Mouse (Mus musculus) midbrain, embryonic 15.5 days (tissue): ENCODE data around the gene Pappa. TPM values are rescaled to one million over a fixed set of nuclear protein-coding genes. Genes with fewer than 3 reads are reported as not detected.

ENCODE experiments used
- ATAC-seq: fragments of 200-750 bp; cut with Nextera tagmentation; replicated peaks from 2 replicates; pipeline ENCODE4 v1.8.0; 2017; ENCODE audit warnings: moderate TSS enrichment
- H3K27ac ChIP-seq: fragments of 300-500 bp; sonication (generic); 2 replicates; pipeline ENCODE4 v1.5.1; 2015; ENCODE audit warnings: mild to moderate bottlenecking, inconsistent platforms
- H3K27me3 ChIP-seq: fragments of 300-500 bp; sonication (generic); replicated peaks from 2 replicates; pipeline ENCODE4 v1.6.1; 2015; ENCODE audit warnings: inconsistent platforms
- H3K36me3 ChIP-seq: fragments of 300-500 bp; sonication (generic); replicated peaks from 2 replicates; pipeline ENCODE4 v1.6.1; 2015; ENCODE audit warnings: inconsistent platforms
- H3K4me1 ChIP-seq: fragments of 300-500 bp; sonication (generic); 2 replicates; pipeline ENCODE4 v1.6.1; 2015; ENCODE audit warnings: inconsistent platforms
- H3K4me2 ChIP-seq: fragments of 300-500 bp; sonication (generic); 2 replicates; pipeline ENCODE4 v1.6.1; 2015; ENCODE audit warnings: inconsistent platforms, mild to moderate bottlenecking, moderate library complexity
- H3K4me3 ChIP-seq: fragments of 300-500 bp; sonication (generic); 2 replicates; pipeline ENCODE4 v1.5.1; 2015; ENCODE audit warnings: mild to moderate bottlenecking, inconsistent platforms
- H3K9ac ChIP-seq: fragments of 300-500 bp; sonication (generic); 2 replicates; pipeline ENCODE4 v1.6.1; 2015; ENCODE audit warnings: mild to moderate bottlenecking, inconsistent platforms
- H3K9me3 ChIP-seq: fragments of 300-500 bp; sonication (generic); 2 replicates; pipeline ENCODE4 v1.6.1; 2016; ENCODE audit warnings: inconsistent platforms
- WGBS: fragments of 180-500 bp; shearing (Covaris S2); methylation state at CpG from one replicate; pipeline ENCODE4 v1.1.7; 2015; ENCODE audit warnings: mixed read lengths; 5-methylcytosine and 5-hydroxymethylcytosine counted together
- polyA plus RNA-seq: library from polyadenylated mRNA; unstranded; fragments of >200 nt; fragmentation: Nextera tagmentation; extraction: Ambion mirVana; gene quantifications from 2 replicates; pipeline ENCODE4 v1.2.1, GENCODE M21; 2015

The Pappa gene
- polyA plus RNA-seq, 1 experiment from 2014 or later: 0.92 TPM

GRCm38 (mm10) chr4:65132657-65133056 is 8.7 kb downstream of the Pappa start:
- Histone ChIP-seq H3K27ac (no peak overlapping the region), H3K4me3 (no peak overlapping the region), H3K36me3 (no peaks in the 10 kb centered on the region), H3K4me1 (no peaks in the 10 kb centered on the region), H3K4me2 (no peak overlapping the region), H3K9ac (no peak overlapping the region), H3K27me3 (no peaks in the 10 kb centered on the region), H3K9me3 (no peaks in the 10 kb centered on the region)
- ATAC-seq: no peak
- WGBS: 90% methylated on average over 3 of the region's 3 CpGs

DNA sequence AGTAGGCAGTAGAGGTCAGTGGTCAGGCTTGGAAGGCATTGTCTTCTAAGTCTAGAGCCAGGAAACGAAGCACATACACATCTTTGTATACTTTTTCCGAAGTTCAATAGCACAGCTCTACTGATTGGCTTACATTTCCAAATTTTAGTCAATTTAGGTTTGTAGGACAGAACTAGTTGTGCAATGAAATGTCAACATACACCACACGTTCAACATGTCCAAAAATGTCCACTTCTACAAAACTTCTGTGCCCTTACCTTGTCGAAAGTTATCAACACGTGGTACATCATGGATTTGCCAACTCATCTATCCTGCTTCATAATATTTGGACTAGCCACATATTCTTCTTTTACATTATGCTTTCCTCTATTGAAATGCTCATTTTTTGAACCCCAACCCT is 10.4 kb downstream of the Pappa start:
- WGBS: 91% methylated on average over 5 of the region's 5 CpGs

GRCm38 (mm10) chr4:65135109-65135508 is 11.1 kb downstream of the Pappa start:
- Histone ChIP-seq H3K4me1 (no peaks in the 10 kb centered on the region), H3K36me3 (no peaks in the 10 kb centered on the region), H3K9me3 (no peaks in the 10 kb centered on the region), H3K4me3 (no peak overlapping the region), H3K4me2 (no peak overlapping the region), H3K27me3 (no peaks in the 10 kb centered on the region), H3K27ac (no peak overlapping the region), H3K9ac (no peak overlapping the region)
- no peak for ATAC-seq
- 70% methylated on average over 5 of the region's 5 CpGs for WGBS

More for the DNA sequence above, 10.4 kb downstream of the Pappa start:
- no peaks in the 10 kb centered on the region for H3K4me1 ChIP-seq
- no peak for ATAC-seq
- no peaks in the 10 kb centered on the region for H3K9me3 ChIP-seq
- H3K4me3 ChIP-seq: no peak overlapping the region
- no peak overlapping the region for H3K9ac ChIP-seq
- H3K36me3 ChIP-seq: no peaks in the 10 kb centered on the region
- H3K27ac ChIP-seq: no peak overlapping the region
- no peaks in the 10 kb centered on the region for H3K27me3 ChIP-seq
- no peak overlapping the region for H3K4me2 ChIP-seq

GRCm38 (mm10) chr4:65136541-65136940 is 12.6 kb downstream of the Pappa start:
- no peak overlapping the region for H3K27ac ChIP-seq
- no peaks in the 10 kb centered on the region for H3K9me3 ChIP-seq
- no peak overlapping the region for H3K4me2 ChIP-seq
- no peaks in the 10 kb centered on the region for H3K4me1 ChIP-seq
- H3K27me3 ChIP-seq: no peaks in the 10 kb centered on the region
- no peaks in the 10 kb centered on the region for H3K36me3 ChIP-seq
- no peak overlapping the region for H3K9ac ChIP-seq
- WGBS: 89% methylated on average over 3 of the region's 3 CpGs
- ATAC-seq: no peak
- H3K4me3 ChIP-seq: no peak overlapping the region

- H3K4me2 ChIP-seq: no peak overlapping the region
- ATAC-seq: no peak
- no peaks in the 10 kb centered on the region for H3K4me1 ChIP-seq
- no peak overlapping the region for H3K27ac ChIP-seq
- no peaks in the 10 kb centered on the region for H3K36me3 ChIP-seq
- no peak overlapping the region for H3K9ac ChIP-seq
- no peak overlapping the region for H3K4me3 ChIP-seq
- H3K27me3 ChIP-seq: no peaks in the 10 kb centered on the region
- WGBS: 94% methylated on average over 1 of the region's 1 CpGs
- no peaks in the 10 kb centered on the region for H3K9me3 ChIP-seq
These were observed 23.0 kb downstream of the Pappa start for GRCm38 (mm10) chr4:65146936-65147335.

DNA sequence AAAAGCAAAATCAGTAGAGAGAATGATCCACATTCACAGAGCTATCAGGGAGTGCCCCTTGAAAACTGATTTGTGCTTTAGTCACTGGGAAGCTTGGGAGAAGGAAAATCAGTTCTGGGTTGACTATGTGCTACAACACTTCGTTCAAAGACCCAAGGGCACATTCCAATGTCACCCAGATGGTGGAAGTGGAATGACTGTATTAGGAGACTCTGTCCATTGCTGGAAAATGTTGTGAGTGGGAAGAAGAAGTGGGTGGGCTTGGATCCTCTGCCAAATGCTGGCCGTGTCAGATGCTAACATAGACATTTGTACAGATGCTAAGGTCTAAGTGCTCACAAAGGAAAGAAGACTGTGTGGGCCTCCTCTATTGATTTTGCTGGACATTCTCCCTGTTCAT is 29.6 kb downstream of the Pappa start:
- no peak overlapping the region for H3K4me2 ChIP-seq
- no peaks in the 10 kb centered on the region for H3K4me1 ChIP-seq
- H3K9ac ChIP-seq: no peak overlapping the region
- 83% methylated on average over 2 of the region's 2 CpGs for WGBS
- no peaks in the 10 kb centered on the region for H3K9me3 ChIP-seq
- H3K27me3 ChIP-seq: no peaks in the 10 kb centered on the region
- H3K36me3 ChIP-seq: no peaks in the 10 kb centered on the region
- no peak overlapping the region for H3K27ac ChIP-seq
- no peak overlapping the region for H3K4me3 ChIP-seq
- ATAC-seq: no peak

DNA sequence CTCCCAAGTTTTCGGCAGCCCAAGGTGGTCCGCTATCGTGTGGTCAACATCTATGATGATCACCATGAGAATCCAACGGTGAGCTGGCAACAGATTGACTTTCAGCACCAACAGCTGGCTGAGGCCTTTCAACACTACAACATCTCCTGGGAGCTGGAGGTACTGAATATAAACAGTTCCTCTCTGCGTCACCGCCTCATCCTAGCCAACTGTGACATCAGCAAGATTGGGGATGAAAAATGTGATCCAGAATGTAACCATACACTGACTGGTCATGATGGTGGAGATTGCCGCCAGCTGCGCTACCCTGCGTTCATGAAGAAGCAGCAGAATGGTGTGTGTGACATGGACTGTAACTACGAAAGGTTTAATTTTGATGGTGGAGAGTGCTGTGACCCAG is 32.3 kb downstream of the Pappa start:
- H3K9me3 ChIP-seq: no peaks in the 10 kb centered on the region
- no peak overlapping the region for H3K4me2 ChIP-seq
- WGBS: 95% methylated on average over 10 of the region's 10 CpGs
- H3K4me3 ChIP-seq: no peak overlapping the region
- no peak for ATAC-seq
- H3K27ac ChIP-seq: no peak overlapping the region
- no peaks in the 10 kb centered on the region for H3K4me1 ChIP-seq
- H3K9ac ChIP-seq: no peak overlapping the region
- H3K27me3 ChIP-seq: no peaks in the 10 kb centered on the region
- H3K36me3 ChIP-seq: no peaks in the 10 kb centered on the region

DNA sequence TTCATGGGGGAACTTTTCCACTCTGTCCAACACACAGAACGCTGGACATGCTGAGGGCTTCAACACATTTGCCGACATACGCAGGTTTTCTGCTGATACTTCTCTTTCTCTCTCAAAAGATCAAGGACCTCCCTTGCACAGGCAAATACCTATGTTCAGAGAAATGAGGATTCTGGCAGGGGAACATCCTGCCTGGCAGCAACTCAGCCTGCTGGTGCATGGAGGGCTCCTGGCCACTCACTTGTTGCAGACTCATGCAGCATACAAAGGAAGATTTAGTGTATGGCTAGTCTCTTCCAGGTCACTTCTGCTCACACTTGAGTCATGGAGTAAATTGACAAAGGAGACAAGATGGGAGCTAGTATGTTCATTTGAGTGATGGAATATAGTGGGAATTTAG is 34.7 kb downstream of the Pappa start:
- H3K4me3 ChIP-seq: no peak overlapping the region
- no peaks in the 10 kb centered on the region for H3K9me3 ChIP-seq
- no peaks in the 10 kb centered on the region for H3K4me1 ChIP-seq
- H3K36me3 ChIP-seq: no peaks in the 10 kb centered on the region
- ATAC-seq: no peak
- no peak overlapping the region for H3K9ac ChIP-seq
- H3K27me3 ChIP-seq: no peaks in the 10 kb centered on the region
- no peak overlapping the region for H3K27ac ChIP-seq
- 93% methylated on average over 3 of the region's 3 CpGs for WGBS
- H3K4me2 ChIP-seq: no peak overlapping the region

DNA sequence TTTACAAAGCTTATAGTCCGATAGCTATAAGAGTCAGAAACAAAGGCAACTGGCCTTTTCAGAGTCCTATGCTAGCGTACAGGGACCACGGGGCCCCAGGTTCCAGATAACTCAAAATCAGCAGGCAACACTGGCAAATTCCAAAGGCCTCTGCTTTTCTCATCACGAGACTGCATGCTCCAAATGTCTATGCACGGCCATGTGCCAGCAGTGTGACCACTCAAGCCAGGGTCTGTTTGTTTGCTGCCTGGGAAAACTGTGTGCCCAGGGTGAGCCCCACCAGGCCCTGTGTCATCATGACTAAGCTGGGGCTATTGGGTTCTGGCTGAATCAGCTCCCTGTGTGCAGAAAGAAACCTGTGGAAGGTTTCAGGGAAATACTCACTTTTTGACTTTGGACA is 35.5 kb downstream of the Pappa start:
- Histone ChIP-seq H3K4me3 (no peak overlapping the region), H3K27me3 (no peaks in the 10 kb centered on the region), H3K9me3 (no peaks in the 10 kb centered on the region), H3K36me3 (no peaks in the 10 kb centered on the region), H3K27ac (no peak overlapping the region), H3K4me2 (no peak overlapping the region), H3K4me1 (no peaks in the 10 kb centered on the region), H3K9ac (no peak overlapping the region)
- no peak for ATAC-seq
- 66% methylated on average over 5 of the region's 5 CpGs for WGBS

DNA sequence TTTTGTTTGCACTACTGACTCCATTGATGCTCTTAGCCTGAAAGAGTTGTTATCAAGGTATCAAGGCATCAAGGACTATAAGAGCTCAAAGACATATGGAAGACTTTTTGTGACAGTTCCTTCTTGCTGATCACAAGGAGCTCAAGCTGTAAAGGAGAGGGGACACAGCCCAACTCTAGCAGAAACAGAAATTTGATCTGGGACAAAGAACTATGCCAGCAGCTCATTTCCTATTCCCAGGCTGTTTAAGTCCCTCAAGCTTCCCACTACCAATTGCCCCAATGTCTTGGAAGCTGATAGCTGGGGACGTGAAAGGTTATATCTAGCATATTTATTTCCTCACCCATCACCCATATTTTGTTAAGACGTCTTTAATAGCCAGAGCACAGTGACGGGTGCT is 39.7 kb downstream of the Pappa start:
- 87% methylated on average over 3 of the region's 3 CpGs for WGBS
- Histone ChIP-seq H3K9me3 (no peaks in the 10 kb centered on the region), H3K4me1 (no peaks in the 10 kb centered on the region), H3K4me3 (no peak overlapping the region), H3K27ac (no peak overlapping the region), H3K27me3 (no peaks in the 10 kb centered on the region), H3K4me2 (no peak overlapping the region), H3K36me3 (no peaks in the 10 kb centered on the region), H3K9ac (no peak overlapping the region)
- ATAC-seq: no peak

DNA sequence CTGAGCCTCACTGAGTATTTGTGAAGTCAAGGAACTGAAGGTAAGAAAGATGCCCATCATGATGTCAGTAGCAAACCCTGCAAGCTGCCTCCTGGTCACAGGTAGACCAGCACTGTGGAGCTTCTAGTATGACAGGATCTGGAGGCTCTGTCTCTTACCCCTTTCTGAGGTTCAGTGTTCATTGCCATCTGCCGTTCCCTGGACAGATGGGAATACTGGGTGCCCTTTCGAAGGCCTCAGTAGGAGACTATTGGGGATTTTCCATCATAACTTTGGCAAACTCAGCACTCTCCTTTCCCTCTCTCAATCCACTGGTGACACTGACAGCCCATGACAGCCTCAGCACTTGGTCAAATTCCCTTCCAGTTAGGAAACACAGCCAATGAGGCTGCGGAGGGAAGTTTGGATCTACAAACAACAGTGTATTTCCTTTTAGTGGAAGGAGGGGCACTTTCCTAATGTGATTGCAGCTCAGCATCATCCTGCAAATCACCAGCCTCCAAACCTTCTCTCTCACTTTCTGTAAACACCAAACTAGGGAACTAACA is 42.4 kb downstream of the Pappa start:
- no peak overlapping the region for H3K27ac ChIP-seq
- H3K9ac ChIP-seq: no peak overlapping the region
- WGBS: 87% methylated on average over 3 of the region's 3 CpGs
- no peaks in the 10 kb centered on the region for H3K27me3 ChIP-seq
- H3K36me3 ChIP-seq: no peaks in the 10 kb centered on the region
- H3K9me3 ChIP-seq: no peaks in the 10 kb centered on the region
- H3K4me3 ChIP-seq: no peak overlapping the region
- no peaks in the 10 kb centered on the region for H3K4me1 ChIP-seq
- H3K4me2 ChIP-seq: no peak overlapping the region
- ATAC-seq: no peak

DNA sequence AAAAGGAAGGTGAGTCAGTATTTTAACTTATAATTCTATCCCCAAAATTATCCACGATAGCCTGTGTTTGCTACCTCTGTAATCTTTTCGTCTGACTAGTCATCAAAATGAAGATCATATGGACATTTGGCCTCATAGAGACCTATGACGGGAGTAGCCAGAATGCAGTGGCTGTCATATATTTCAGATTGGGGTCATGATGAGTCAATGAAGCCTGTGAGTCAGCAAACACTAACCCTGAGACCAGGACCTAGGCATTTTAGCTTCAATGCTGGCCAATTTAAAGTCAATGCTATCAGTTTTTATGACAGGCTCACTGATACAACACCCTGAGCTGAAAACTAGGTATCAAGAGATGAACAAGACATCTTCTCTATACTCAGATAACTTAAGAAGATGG is 50.5 kb downstream of the Pappa start:
- H3K9me3 ChIP-seq: no peaks in the 10 kb centered on the region
- H3K4me2 ChIP-seq: no peak overlapping the region
- ATAC-seq: no peak
- no peak overlapping the region for H3K4me3 ChIP-seq
- H3K9ac ChIP-seq: no peak overlapping the region
- no peaks in the 10 kb centered on the region for H3K36me3 ChIP-seq
- no peaks in the 10 kb centered on the region for H3K27me3 ChIP-seq
- no peaks in the 10 kb centered on the region for H3K4me1 ChIP-seq
- no peak overlapping the region for H3K27ac ChIP-seq
- 89% methylated on average over 3 of the region's 3 CpGs for WGBS

DNA sequence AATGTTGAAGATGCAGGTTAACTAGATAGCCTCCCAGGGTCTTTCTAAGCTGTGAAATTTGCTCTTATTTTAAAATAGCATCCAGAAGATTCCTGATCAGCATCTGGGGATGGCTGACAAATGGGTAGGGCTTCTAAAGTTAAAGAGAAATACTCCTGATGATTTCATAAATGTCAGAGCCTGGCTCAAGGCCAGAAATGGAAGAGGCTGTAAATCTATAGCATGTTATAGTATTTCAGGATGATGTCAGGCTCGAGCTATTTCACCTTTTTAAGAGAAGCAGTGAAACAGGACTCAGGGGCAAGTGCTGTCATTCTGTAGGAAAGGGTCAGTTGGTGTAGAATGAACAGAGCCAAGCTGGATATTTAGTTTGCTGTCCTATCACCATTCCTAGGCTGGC is 54.2 kb downstream of the Pappa start:
- no peak overlapping the region for H3K9ac ChIP-seq
- ATAC-seq: no peak
- H3K27me3 ChIP-seq: no peaks in the 10 kb centered on the region
- H3K4me1 ChIP-seq: no peaks in the 10 kb centered on the region
- whole genome bisulfite sequencing: 64% methylated on average over 1 of the region's 1 CpGs
- H3K36me3 ChIP-seq: no peaks in the 10 kb centered on the region
- no peak overlapping the region for H3K4me2 ChIP-seq
- H3K27ac ChIP-seq: no peak overlapping the region
- H3K4me3 ChIP-seq: no peak overlapping the region
- H3K9me3 ChIP-seq: no peaks in the 10 kb centered on the region
